Mouse (Mus musculus) midbrain, embryonic 12.5 days (tissue): ENCODE results near the gene Gm30302. TPM values are rescaled to one million over a fixed set of nuclear protein-coding genes. Genes with fewer than 3 reads are reported as not detected.
"Not testable (repeated sequence)": the region's sequence is repeated elsewhere in the genome, so short reads cannot be mapped to it uniquely, and the experiment has no call there.

Source experiments
- ATAC-seq: fragments of 200-750 bp; cut with Nextera tagmentation; 2 replicates; pipeline ENCODE4 v1.8.0; 2017; ENCODE audit warnings: low read depth, moderate TSS enrichment, moderate library complexity; ENCODE audit not compliant: low FRiP score
- H3K27ac ChIP-seq: fragments of 300-500 bp; sonication (generic); replicated peaks from 2 replicates; pipeline ENCODE4 v1.5.1; 2016; ENCODE audit warnings: mild to moderate bottlenecking
- H3K27me3 ChIP-seq: fragments of 300-500 bp; sonication (generic); 2 replicates; pipeline ENCODE4 v1.6.1; 2016; ENCODE audit warnings: mild to moderate bottlenecking
- H3K36me3 ChIP-seq: fragments of 300-500 bp; sonication (generic); 2 replicates; pipeline ENCODE4 v1.6.1; 2016
- H3K4me1 ChIP-seq: fragments of 300-500 bp; sonication (generic); 2 replicates; pipeline ENCODE4 v1.6.1; 2016
- H3K4me2 ChIP-seq: fragments of 300-500 bp; sonication (generic); replicated peaks from 2 replicates; pipeline ENCODE4 v1.6.1; 2016; ENCODE audit warnings: mild to moderate bottlenecking, moderate library complexity
- H3K4me3 ChIP-seq: fragments of 300-500 bp; sonication (generic); 2 replicates; pipeline ENCODE4 v1.5.1; 2016; ENCODE audit warnings: mild to moderate bottlenecking
- H3K9ac ChIP-seq: fragments of 300-500 bp; sonication (generic); replicated peaks from 2 replicates; pipeline ENCODE4 v1.6.1; 2016; ENCODE audit warnings: mild to moderate bottlenecking, moderate library complexity
- H3K9me3 ChIP-seq: fragments of 300-500 bp; sonication (generic); 2 replicates; pipeline ENCODE4 v1.6.1; 2016; ENCODE audit warnings: mild to moderate bottlenecking
- WGBS: fragments of 180-500 bp; shearing (Covaris S2); methylation state at CpG from one replicate; pipeline ENCODE4 v1.1.7; 2016; 5-methylcytosine and 5-hydroxymethylcytosine counted together
- polyA plus RNA-seq: library from polyadenylated mRNA; unstranded; fragments of >200 nt; fragmentation: Nextera tagmentation; extraction: Ambion mirVana; gene quantifications from 2 replicates; pipeline ENCODE4 v1.2.1, GENCODE M21; 2016

The Gm30302 gene
- polyA plus RNA-seq, 1 experiment from 2014 or later: not detected

DNA sequence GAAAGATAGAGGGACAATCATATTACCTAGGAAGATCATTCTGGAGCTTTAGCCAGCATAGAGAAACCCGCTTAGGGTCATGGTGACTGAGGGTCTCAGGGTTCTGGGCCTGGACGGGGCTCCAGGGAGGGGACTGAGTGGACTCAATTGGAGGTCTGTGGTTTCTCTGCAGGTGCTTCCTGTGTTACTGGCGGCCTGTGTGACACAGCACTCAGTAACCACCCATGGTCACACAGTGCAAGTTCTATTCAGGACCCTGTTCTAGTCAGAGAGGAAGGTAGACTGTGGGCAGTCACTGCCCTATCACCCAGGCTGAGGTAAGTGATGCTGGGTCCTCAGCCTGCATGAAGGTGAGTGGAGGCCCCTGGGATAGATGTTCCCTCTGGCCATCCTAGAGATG, 14.9 kb downstream of the Gm30302 start:
- no peaks in the 10 kb centered on the region for H3K4me1 ChIP-seq
- no peak overlapping the region for H3K4me3 ChIP-seq
- no peak overlapping the region for H3K27ac ChIP-seq
- no peak for ATAC-seq
- 76% methylated on average over 3 of the region's 3 CpGs for WGBS
- no peaks in the 10 kb centered on the region for H3K27me3 ChIP-seq
- no peak overlapping the region for H3K9ac ChIP-seq
- H3K36me3 ChIP-seq: no peaks in the 10 kb centered on the region
- H3K4me2 ChIP-seq: no peak overlapping the region
- no peaks in the 10 kb centered on the region for H3K9me3 ChIP-seq

DNA sequence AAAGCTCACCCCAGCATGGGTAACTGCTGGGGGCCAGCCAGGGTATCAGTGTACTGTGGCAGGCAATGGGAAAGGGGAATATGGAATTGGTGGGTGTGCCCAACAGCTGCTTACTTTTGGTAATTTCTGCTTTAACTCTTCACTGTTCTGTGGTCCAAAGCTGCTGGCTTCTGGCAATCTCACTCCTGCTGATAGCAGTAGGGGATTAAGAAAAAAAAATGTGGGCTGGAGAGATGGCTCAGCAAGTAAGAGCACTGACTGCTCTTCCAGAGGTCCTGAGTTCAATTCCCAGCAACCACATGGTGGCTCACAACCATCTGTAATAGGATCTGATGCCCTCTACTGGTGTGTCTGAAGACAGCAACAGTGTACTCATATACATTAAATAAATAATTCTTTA, 27.3 kb downstream of the Gm30302 start:
- H3K36me3 ChIP-seq, H3K27me3 ChIP-seq, H3K9me3 ChIP-seq, H3K4me3 ChIP-seq, ATAC-seq, H3K4me2 ChIP-seq, H3K4me1 ChIP-seq, H3K27ac ChIP-seq, H3K9ac ChIP-seq: not testable (repeated sequence)

DNA sequence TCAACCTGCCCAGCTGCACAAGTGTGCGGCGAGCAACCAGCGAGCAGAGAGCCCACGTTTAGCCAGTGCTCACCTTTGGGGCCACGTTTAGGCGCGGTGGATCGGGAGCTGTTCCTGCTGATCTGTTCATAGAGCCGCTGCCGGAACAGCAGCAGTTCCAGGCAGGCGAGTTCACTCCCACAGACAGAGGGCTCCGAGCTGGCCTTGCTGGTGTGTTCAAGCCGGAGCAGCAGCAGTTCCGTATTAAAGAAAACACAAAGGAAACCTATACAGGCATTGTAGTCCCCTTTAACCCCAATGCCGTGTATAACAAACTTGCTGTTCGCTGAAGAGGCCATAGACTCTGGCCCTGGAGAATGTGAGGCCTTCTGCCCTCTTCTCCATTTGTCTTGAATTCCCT, 29.7 kb downstream of the Gm30302 start:
- Histone ChIP-seq H3K4me2 (no peak overlapping the region), H3K27ac (no peak overlapping the region), H3K9me3 (no peaks in the 10 kb centered on the region), H3K36me3 (no peaks in the 10 kb centered on the region), H3K9ac (no peak overlapping the region), H3K27me3 (no peaks in the 10 kb centered on the region), H3K4me3 (no peak overlapping the region), H3K4me1 (no peaks in the 10 kb centered on the region)
- WGBS: 87% methylated on average over 16 of the region's 16 CpGs
- ATAC-seq: no peak

GRCm38 (mm10) chr13:49768048-49768447, 30.8 kb downstream of the Gm30302 start:
- no peaks in the 10 kb centered on the region for H3K27me3 ChIP-seq
- WGBS: 77% methylated on average over 2 of the region's 2 CpGs
- no peaks in the 10 kb centered on the region for H3K9me3 ChIP-seq
- H3K4me3 ChIP-seq: no peak overlapping the region
- H3K9ac ChIP-seq: no peak overlapping the region
- ATAC-seq: no peak
- H3K27ac ChIP-seq: no peak overlapping the region
- H3K4me1 ChIP-seq: no peaks in the 10 kb centered on the region
- no peaks in the 10 kb centered on the region for H3K36me3 ChIP-seq
- no peak overlapping the region for H3K4me2 ChIP-seq

DNA sequence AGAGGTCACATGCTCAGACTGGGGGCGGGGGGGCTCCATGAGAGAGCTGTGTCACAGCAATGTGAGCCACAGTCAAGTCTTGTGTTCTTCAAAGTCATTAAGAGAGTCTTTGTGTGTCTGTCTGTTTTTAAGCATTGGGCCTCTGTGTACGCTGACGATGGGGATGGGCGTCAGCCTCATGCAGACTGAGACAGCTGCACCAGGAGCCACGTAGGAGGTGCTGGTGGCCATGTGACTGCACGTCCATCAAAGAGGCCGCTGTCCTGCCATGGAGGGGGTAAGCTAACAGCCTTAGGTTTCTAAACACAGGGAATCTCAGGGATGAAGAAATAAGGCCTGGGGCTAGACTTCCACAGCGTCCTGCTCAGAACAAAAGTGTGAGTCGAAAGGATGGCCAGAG, 32.5 kb downstream of the Gm30302 start:
- no peak overlapping the region for H3K9ac ChIP-seq
- no peak overlapping the region for H3K27ac ChIP-seq
- H3K4me2 ChIP-seq: no peak overlapping the region
- H3K27me3 ChIP-seq: no peaks in the 10 kb centered on the region
- H3K9me3 ChIP-seq: no peaks in the 10 kb centered on the region
- no peak overlapping the region for H3K4me3 ChIP-seq
- H3K36me3 ChIP-seq: no peaks in the 10 kb centered on the region
- H3K4me1 ChIP-seq: no peaks in the 10 kb centered on the region
- WGBS: 67% methylated on average over 9 of the region's 9 CpGs
- ATAC-seq: no peak

- Histone ChIP-seq H3K4me1 (no peaks in the 10 kb centered on the region), H3K36me3 (no peaks in the 10 kb centered on the region), H3K9ac (no peak overlapping the region), H3K27ac (no peak overlapping the region), H3K4me2 (no peak overlapping the region), H3K4me3 (no peak overlapping the region), H3K27me3 (no peaks in the 10 kb centered on the region), H3K9me3 (no peaks in the 10 kb centered on the region)
- no peak for ATAC-seq
- 82% methylated on average over 8 of the region's 8 CpGs for WGBS
Observed at GRCm38 (mm10) chr13:49765306-49765705, 33.5 kb downstream of the Gm30302 start.

GRCm38 (mm10) chr13:49762208-49762607, 36.6 kb downstream of the Gm30302 start:
- Histone ChIP-seq H3K27ac (no peak overlapping the region), H3K4me3 (no peak overlapping the region), H3K9ac (no peak overlapping the region), H3K4me1 (no peaks in the 10 kb centered on the region), H3K36me3 (no peaks in the 10 kb centered on the region), H3K27me3 (no peaks in the 10 kb centered on the region), H3K4me2 (no peak overlapping the region), H3K9me3 (no peaks in the 10 kb centered on the region)
- WGBS: 88% methylated on average over 14 of the region's 14 CpGs
- no peak for ATAC-seq

DNA sequence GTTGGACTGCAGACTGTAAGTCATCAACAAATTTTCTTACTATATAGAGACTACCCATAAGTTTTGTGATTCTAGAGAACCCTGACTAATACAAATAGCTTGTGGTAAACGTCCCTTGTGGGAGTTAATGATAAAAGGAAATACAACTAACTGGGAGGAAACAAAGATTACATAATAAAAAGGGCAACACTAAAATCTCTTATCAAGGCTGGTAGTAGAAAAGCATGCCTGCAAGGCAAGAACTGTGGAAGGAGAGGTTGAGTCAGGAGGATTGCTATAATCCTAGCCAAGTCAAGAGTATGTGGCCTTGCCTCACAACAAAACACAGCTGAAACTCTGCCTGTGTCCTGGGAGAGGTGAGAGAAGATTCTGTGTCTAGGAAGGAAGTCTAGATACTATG, 38.1 kb downstream of the Gm30302 start:
- 73% methylated on average over 1 of the region's 1 CpGs for WGBS

DNA sequence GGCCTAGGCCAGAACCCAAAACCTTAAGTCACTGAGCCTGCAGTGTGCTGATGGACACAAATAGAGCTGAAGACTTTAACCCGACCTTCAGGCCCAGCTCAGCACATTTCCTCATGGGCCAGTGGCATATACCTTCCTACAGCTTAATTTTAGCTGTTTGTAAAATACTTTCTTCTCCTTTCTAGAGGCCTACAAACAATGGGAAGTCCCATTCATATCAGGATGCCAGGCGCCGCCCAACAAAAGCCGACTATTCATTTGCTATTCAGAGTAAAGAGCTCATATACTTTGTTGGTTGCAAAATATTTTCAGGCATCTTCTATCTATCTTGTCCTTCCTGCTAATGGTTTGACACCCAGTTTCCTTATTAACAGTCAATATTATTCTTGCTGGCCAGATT, 40.8 kb downstream of the Gm30302 start:
- Histone ChIP-seq H3K4me3 (no peak overlapping the region), H3K36me3 (no peaks in the 10 kb centered on the region), H3K9me3 (no peaks in the 10 kb centered on the region), H3K27ac (no peak overlapping the region), H3K4me1 (no peaks in the 10 kb centered on the region), H3K9ac (no peak overlapping the region), H3K4me2 (no peak overlapping the region), H3K27me3 (no peaks in the 10 kb centered on the region)
- 79% methylated on average over 4 of the region's 4 CpGs for WGBS
- no peak for ATAC-seq

More for the DNA sequence above, 38.1 kb downstream of the Gm30302 start:
- Histone ChIP-seq H3K36me3 (no peaks in the 10 kb centered on the region), H3K4me2 (no peak overlapping the region), H3K4me3 (no peak overlapping the region), H3K27ac (no peak overlapping the region), H3K4me1 (no peaks in the 10 kb centered on the region), H3K9me3 (no peaks in the 10 kb centered on the region), H3K9ac (no peak overlapping the region), H3K27me3 (no peaks in the 10 kb centered on the region)
- ATAC-seq: no peak

DNA sequence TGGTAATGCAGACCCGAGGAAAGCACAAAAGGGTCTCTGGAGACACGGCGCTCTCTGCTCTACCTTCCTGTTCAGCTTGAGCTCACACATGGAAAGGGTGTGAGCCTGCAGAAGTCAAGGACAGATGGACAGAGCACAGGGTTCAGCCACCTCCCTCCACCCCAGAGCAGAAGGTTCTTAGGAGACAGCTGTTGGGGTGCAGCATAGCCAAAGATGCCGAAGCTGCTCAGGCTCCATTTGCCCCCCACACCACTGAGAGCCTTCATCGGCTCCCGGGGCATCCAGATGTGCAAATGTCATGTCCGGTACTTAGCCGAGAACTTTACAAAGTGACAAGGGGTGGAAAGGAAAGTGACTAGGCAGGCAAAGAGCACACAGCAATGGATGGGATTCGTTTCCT, 42.2 kb downstream of the Gm30302 start:
- 90% methylated on average over 9 of the region's 9 CpGs for WGBS
- no peak for ATAC-seq

DNA sequence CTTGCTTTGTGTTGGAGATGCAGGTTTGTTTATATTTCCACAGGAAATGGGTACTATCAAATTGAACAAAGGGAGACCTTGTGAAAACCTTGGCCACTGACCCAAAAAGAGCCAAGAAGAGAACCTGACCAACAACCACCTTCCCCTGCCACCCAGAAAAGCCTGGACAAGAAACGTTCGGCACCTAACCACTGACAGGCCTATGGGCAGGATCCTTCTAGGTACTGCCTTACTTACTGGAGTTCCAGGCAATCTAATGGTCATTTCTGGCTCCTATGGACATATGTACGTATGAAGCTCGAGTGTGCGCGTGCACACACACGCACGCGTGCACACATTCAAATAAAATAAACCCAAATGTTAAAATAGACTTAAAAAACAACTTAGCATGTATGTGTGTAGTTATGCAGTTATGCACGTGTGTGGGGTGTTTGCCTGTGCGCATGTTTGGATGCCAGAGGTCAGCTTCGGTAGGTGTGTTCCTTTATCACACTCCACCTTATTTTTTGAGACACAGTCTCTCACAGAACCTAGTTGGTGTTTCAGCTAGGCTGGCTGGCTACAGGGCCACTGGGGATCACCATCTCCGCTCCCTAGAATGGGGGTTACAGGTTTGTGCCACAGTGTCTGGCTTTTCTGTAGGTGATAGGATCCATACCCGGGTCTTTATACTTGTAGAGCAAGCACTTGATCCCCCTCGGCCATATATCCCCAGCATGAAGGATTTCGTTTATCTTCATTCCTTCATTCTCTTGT, 57.3 kb downstream of the Gm30302 start:
- no peaks in the 10 kb centered on the region for H3K9me3 ChIP-seq
- no peaks in the 10 kb centered on the region for H3K27me3 ChIP-seq
- H3K27ac ChIP-seq: no peak overlapping the region
- no peak overlapping the region for H3K9ac ChIP-seq
- no peaks in the 10 kb centered on the region for H3K36me3 ChIP-seq
- no peaks in the 10 kb centered on the region for H3K4me1 ChIP-seq
- ATAC-seq: no peak
- WGBS: 92% methylated on average over 16 of the region's 16 CpGs
- no peak overlapping the region for H3K4me2 ChIP-seq
- no peak overlapping the region for H3K4me3 ChIP-seq

More for the DNA sequence above, 42.2 kb downstream of the Gm30302 start:
- H3K27me3 ChIP-seq: no peaks in the 10 kb centered on the region
- no peak overlapping the region for H3K4me3 ChIP-seq
- no peak overlapping the region for H3K4me2 ChIP-seq
- no peak overlapping the region for H3K27ac ChIP-seq
- no peak overlapping the region for H3K9ac ChIP-seq
- H3K9me3 ChIP-seq: no peaks in the 10 kb centered on the region
- H3K36me3 ChIP-seq: no peaks in the 10 kb centered on the region
- no peaks in the 10 kb centered on the region for H3K4me1 ChIP-seq

GRCm38 (mm10) chr13:49738011-49738410, 60.8 kb downstream of the Gm30302 start:
- H3K27me3 ChIP-seq: no peaks in the 10 kb centered on the region
- 91% methylated on average over 2 of the region's 2 CpGs for WGBS
- H3K27ac ChIP-seq: no peak overlapping the region
- H3K4me3 ChIP-seq: no peak overlapping the region
- H3K4me2 ChIP-seq: no peak overlapping the region
- no peak for ATAC-seq
- no peaks in the 10 kb centered on the region for H3K9me3 ChIP-seq
- H3K4me1 ChIP-seq: no peaks in the 10 kb centered on the region
- no peak overlapping the region for H3K9ac ChIP-seq
- H3K36me3 ChIP-seq: peaks cover 27% of the 10 kb centered on the region

- no peak overlapping the region for H3K27ac ChIP-seq
- ATAC-seq: no peak
- no peak overlapping the region for H3K9ac ChIP-seq
- H3K4me1 ChIP-seq: no peaks in the 10 kb centered on the region
- H3K27me3 ChIP-seq: no peaks in the 10 kb centered on the region
- no peak overlapping the region for H3K4me2 ChIP-seq
- no peak overlapping the region for H3K4me3 ChIP-seq
- H3K9me3 ChIP-seq: no peaks in the 10 kb centered on the region
- 93% methylated on average over 2 of the region's 2 CpGs for WGBS
- H3K36me3 ChIP-seq: peaks cover 43% of the 10 kb centered on the region
Observed at GRCm38 (mm10) chr13:49736430-49736829, 62.4 kb downstream of the Gm30302 start.
